Mouse (Mus musculus): Measurements from ENCODE around the gene Gtf2a1l. TPM values are rescaled to one million over a fixed set of nuclear protein-coding genes. Genes with fewer than 3 reads are reported as not detected.
A peak's percentile ranks its signal among the peaks of the same experiment; 100 is the strongest.

Gene Gtf2a1l
- total and polyA plus RNA-seq, 3 experiments: 0.08 TPM; not detected in 2

- no peak overlapping the region for H3K4me3 ChIP-seq (replicated peaks in 1 of 3; ENCODE audit: low read depth in 2 of 3, low read length in 2 of 3, poor library complexity in 1 of 3)
- peaks cover 0 to 6% of the 10 kb centered on the region in 2 experiments for H3K36me3 ChIP-seq (replicated peaks in 1 of 2; ENCODE audit: control insufficient read depth in 1 of 2, insufficient read depth in 1 of 2, low read length in 1 of 2)
- TF ChIP-seq RAD21 (IDR thresholded peaks at IDR 0.05; ENCODE audit: low read depth, low read length) (peak; percentile 83), SMC3 (IDR thresholded peaks at IDR 0.05; ENCODE audit: low read depth, low read length) (peak; percentile 66), USF2 (conservative IDR thresholded peaks at IDR 0.05; ENCODE audit: low read depth, low read length) (no peak), CTCF (conservative IDR thresholded peaks at IDR 0.05 in 1 of 2, IDR thresholded peaks at IDR 0.05 in 1 of 2; ENCODE audit: low read depth in 2 of 2, low read length in 2 of 2) (peak; percentile 76 to 80)
- H3K4me2 ChIP-seq (ENCODE audit: insufficient read depth, low read depth, poor library complexity, severe bottlenecking): no peak overlapping the region
- no peaks in the 10 kb centered on the region for H3K79me2 ChIP-seq (replicated peaks; ENCODE audit: control insufficient read depth, extremely low read depth, insufficient read depth, poor library complexity, severe bottlenecking)
- H3K27ac ChIP-seq (ENCODE audit: insufficient read depth, low read depth): no peak overlapping the region
- H3K4me1 ChIP-seq (ENCODE audit: control insufficient read depth in 1 of 2, insufficient read depth in 2 of 2): no peaks in the 10 kb centered on the region; a peak in 1 of 4 replicates
- no peaks in the 10 kb centered on the region for H3K27me3 ChIP-seq (replicated peaks)
- dilution Hi-C loops (cut with MboI; ENCODE audit: extremely low pct_ligation_motif_present, extremely low pct_unique_long_range_greater_than_20kb, low sequenced_read_pairs): no loop called here
- in situ Hi-C loops (cut with MboI; ENCODE audit: low pct_ligation_motif_present, low pct_unique_long_range_greater_than_20kb, low sequenced_read_pairs): loop anchor here (10.0 kb wide), 1 partner anchor 103 kb away; no protein-coding TSS in a partner anchor
- H3K9ac ChIP-seq (ENCODE audit: insufficient read depth, low read depth): no peak overlapping the region
- peaks cover 4% of the 10 kb centered on the region for H3K9me3 ChIP-seq (replicated peaks; ENCODE audit: low read length)
- peak; percentile 55 for DNase-seq (ENCODE audit: extremely low read depth)
These were observed 16.4 kb upstream of the Gtf2a1l start for GRCm38 (mm10) chr17:88652010-88652409.

GRCm38 (mm10) chr17:88652702-88653374 lies 15.6 kb upstream of the Gtf2a1l start:
- Histone ChIP-seq H3K4me2 (ENCODE audit: insufficient read depth, low read depth, poor library complexity, severe bottlenecking) (peak overlapping the region; percentile 70; the same call in 1 of the 2 replicates), H3K4me3 (replicated peaks in 1 of 3; ENCODE audit: low read depth in 2 of 3, low read length in 2 of 3, poor library complexity in 1 of 3) (no peak overlapping the region), H3K9me3 (replicated peaks; ENCODE audit: low read length) (peaks cover 4% of the 10 kb centered on the region), H3K27ac (ENCODE audit: insufficient read depth, low read depth) (no peak overlapping the region), H3K79me2 (replicated peaks; ENCODE audit: control insufficient read depth, extremely low read depth, insufficient read depth, poor library complexity, severe bottlenecking) (no peaks in the 10 kb centered on the region), H3K27me3 (replicated peaks) (no peaks in the 10 kb centered on the region), H3K9ac (ENCODE audit: insufficient read depth, low read depth) (no peak overlapping the region), H3K36me3 (replicated peaks in 1 of 2; ENCODE audit: control insufficient read depth in 1 of 2, insufficient read depth in 1 of 2, low read length in 1 of 2) (peaks cover 0 to 6% of the 10 kb centered on the region in 2 experiments), H3K4me1 (ENCODE audit: control insufficient read depth in 1 of 2, insufficient read depth in 2 of 2) (no peaks in the 10 kb centered on the region; a peak in 1 of 4 replicates)
- dilution Hi-C loops (cut with MboI; ENCODE audit: extremely low pct_ligation_motif_present, extremely low pct_unique_long_range_greater_than_20kb, low sequenced_read_pairs): no loop called here
- peak; percentile 72 for DNase-seq (ENCODE audit: extremely low read depth)
- in situ Hi-C loops (cut with MboI; ENCODE audit: low pct_ligation_motif_present, low pct_unique_long_range_greater_than_20kb, low sequenced_read_pairs): loop anchor here (10.0 kb wide), 1 partner anchor 102 kb away; no protein-coding TSS in a partner anchor
- TF ChIP-seq POLR2AphosphoS2 (IDR thresholded peaks at IDR 0.05; ENCODE audit: low read depth, low read length): no peak
- TF ChIP-seq PAX5 (IDR thresholded peaks at IDR 0.05; ENCODE audit: low read length): no peak
- no peak for TF ChIP-seq POLR2A (IDR thresholded peaks at IDR 0.05; ENCODE audit: low read depth, low read length)
- no peak for TF ChIP-seq GABPA (IDR thresholded peaks at IDR 0.05; ENCODE audit: insufficient replicate concordance, low read depth, low read length)
- TF ChIP-seq CHD1 (IDR thresholded peaks at IDR 0.05; ENCODE audit: low read depth, low read length): no peak
- TF ChIP-seq UBTF (IDR thresholded peaks at IDR 0.05; ENCODE audit: low read depth, low read length): no peak
- no peak for TF ChIP-seq JUN (IDR thresholded peaks at IDR 0.05; ENCODE audit: insufficient read depth, low read depth, low read length)
- no peak for TF ChIP-seq USF1 (IDR thresholded peaks at IDR 0.05; ENCODE audit: low read depth, low read length)
- no peak for TF ChIP-seq HCFC1 (IDR thresholded peaks at IDR 0.05; ENCODE audit: low read depth, low read length)
- peak; percentile 48; the same call in 1 of the 2 replicates for TF ChIP-seq NELFE (IDR thresholded peaks at IDR 0.05; ENCODE audit: low read depth, low read length)
- no peak for TF ChIP-seq E2F4 (IDR thresholded peaks at IDR 0.05; ENCODE audit: insufficient replicate concordance, low read depth, low read length)
- no peak for TF ChIP-seq RCOR1 (conservative IDR thresholded peaks at IDR 0.05; ENCODE audit: low read depth, low read length)
- 0 out of 2 replicates have a peak, but pooled peaks have one; percentile 24 for TF ChIP-seq MEF2A (IDR thresholded peaks at IDR 0.05; ENCODE audit: borderline replicate concordance, low read depth, low read length)
- TF ChIP-seq ZMIZ1 (IDR thresholded peaks at IDR 0.05; ENCODE audit: low read depth, low read length): no peak
- TF ChIP-seq ETS1 (conservative IDR thresholded peaks at IDR 0.05; ENCODE audit: low read depth, low read length): no peak
- peak; percentile 93 for TF ChIP-seq RAD21 (IDR thresholded peaks at IDR 0.05; ENCODE audit: low read depth, low read length)
- TF ChIP-seq CHD2 (IDR thresholded peaks at IDR 0.05; ENCODE audit: low read length): no peak
- 0 out of 2 replicates have a peak, but pooled peaks have one; percentile 14 for TF ChIP-seq MYC (IDR thresholded peaks at IDR 0.05; ENCODE audit: low read depth, low read length)
- peak; percentile 37; the same call in 1 of the 2 replicates for TF ChIP-seq MXI1 (IDR thresholded peaks at IDR 0.05; ENCODE audit: low read depth, low read length)
- TF ChIP-seq SMC3 (IDR thresholded peaks at IDR 0.05; ENCODE audit: low read depth, low read length): peak; percentile 72
- TF ChIP-seq BHLHE40 (IDR thresholded peaks at IDR 0.05; ENCODE audit: low read depth, low read length): no peak
- TF ChIP-seq SIN3A (IDR thresholded peaks at IDR 0.05; ENCODE audit: low read length): no peak
- no peak for TF ChIP-seq EP300 (IDR thresholded peaks at IDR 0.05; ENCODE audit: low read length)
- TF ChIP-seq MAX (IDR thresholded peaks at IDR 0.05; ENCODE audit: low read length): no peak
- TF ChIP-seq ZC3H11A (IDR thresholded peaks at IDR 0.05; ENCODE audit: low read depth, low read length): 0 out of 2 replicates have a peak, but pooled peaks have one; percentile 7
- TF ChIP-seq CTCF (conservative IDR thresholded peaks at IDR 0.05 in 1 of 2, IDR thresholded peaks at IDR 0.05 in 1 of 2; ENCODE audit: low read depth in 2 of 2, low read length in 2 of 2): peak; percentile 84 to 94
- TF ChIP-seq TCF12 (IDR thresholded peaks at IDR 0.05; ENCODE audit: low read depth, low read length): no peak
- no peak for TF ChIP-seq ZNF384 (IDR thresholded peaks at IDR 0.05; ENCODE audit: low read depth, low read length)
- TF ChIP-seq MAZ (IDR thresholded peaks at IDR 0.05; ENCODE audit: low read depth, low read length): no peak
- no peak; the same call in 1 of the 2 replicates for TF ChIP-seq JUND (conservative IDR thresholded peaks at IDR 0.05; ENCODE audit: low read depth, low read length)
